Mouse (Mus musculus) embryonic facial prominence, embryonic 13.5 days (tissue): ENCODE results near the gene Olfr920. TPM values are rescaled to one million over a fixed set of nuclear protein-coding genes. Genes with fewer than 3 reads are reported as not detected.
A peak's percentile ranks its signal among the peaks of the same experiment; 100 is the strongest.

Experiments used
- ATAC-seq: fragments of 200-750 bp; cut with Nextera tagmentation; 2 replicates; pipeline ENCODE4 v1.8.0; 2017; ENCODE audit warnings: low read depth; ENCODE audit not compliant: insufficient number of reproducible peaks, insufficient read depth, low FRiP score, low TSS enrichment
- H3K27ac ChIP-seq: fragments of 300-500 bp; sonication (generic); 2 replicates; pipeline ENCODE4 v1.5.1; 2015; ENCODE audit warnings: moderate library complexity, mild to moderate bottlenecking, inconsistent platforms
- H3K27me3 ChIP-seq: fragments of 300-500 bp; sonication (generic); 2 replicates; pipeline ENCODE4 v1.6.1; 2015; ENCODE audit warnings: mild to moderate bottlenecking, inconsistent platforms
- H3K36me3 ChIP-seq: fragments of 300-500 bp; sonication (generic); 2 replicates; pipeline ENCODE4 v1.6.1; 2015; ENCODE audit warnings: mild to moderate bottlenecking, inconsistent platforms
- H3K4me1 ChIP-seq: fragments of 300-500 bp; sonication (generic); 2 replicates; pipeline ENCODE4 v1.6.1; 2015; ENCODE audit warnings: inconsistent platforms
- H3K4me2 ChIP-seq: fragments of 300-500 bp; sonication (generic); 2 replicates; pipeline ENCODE4 v1.6.1; 2015; ENCODE audit warnings: moderate library complexity, mild to moderate bottlenecking, inconsistent platforms
- H3K4me3 ChIP-seq: fragments of 300-500 bp; sonication (generic); 2 replicates; pipeline ENCODE4 v1.5.1; 2015; ENCODE audit warnings: mild to moderate bottlenecking, inconsistent platforms
- H3K9ac ChIP-seq: fragments of 300-500 bp; sonication (generic); 2 replicates; pipeline ENCODE4 v1.6.1; 2015; ENCODE audit warnings: mild to moderate bottlenecking, inconsistent platforms
- H3K9me3 ChIP-seq: fragments of 300-500 bp; sonication (generic); 2 replicates; pipeline ENCODE4 v1.6.1; 2016; ENCODE audit warnings: inconsistent platforms
- whole genome bisulfite sequencing: fragments of 180-500 bp; shearing (Covaris S2); methylation state at CpG from one replicate; pipeline ENCODE4 v1.1.7; 2015; ENCODE audit warnings: mixed read lengths; 5-methylcytosine and 5-hydroxymethylcytosine counted together
- polyA plus RNA-seq: library from polyadenylated mRNA; unstranded; fragments of >200 nt; fragmentation: Nextera tagmentation; extraction: Ambion mirVana; gene quantifications from 2 replicates; pipeline ENCODE4 v1.2.1, GENCODE M21; 2015

The Olfr920 gene
- 0.04 TPM in 1 of 2 replicates, not detected in the other for polyA plus RNA-seq

DNA sequence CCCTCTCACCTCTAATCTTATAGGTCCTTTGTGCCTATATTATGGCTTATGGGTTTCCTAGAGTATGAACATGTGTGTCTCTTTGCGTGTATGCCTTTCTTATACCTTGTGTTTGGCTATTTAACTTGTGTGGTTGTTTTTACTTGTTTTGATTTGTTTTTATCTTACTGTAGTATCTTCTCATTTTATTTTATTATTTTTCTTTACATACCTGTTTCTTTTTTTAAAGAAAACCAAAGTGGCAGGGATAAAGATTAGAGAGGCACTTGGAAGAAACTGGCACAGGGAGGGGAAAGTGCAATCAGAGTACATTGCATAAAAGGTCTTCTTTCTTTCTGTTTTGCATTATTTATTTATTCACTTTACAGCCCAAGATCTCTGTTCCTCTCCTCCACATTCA lies at the start of gene Olfr920:
Olfr920 (plus strand) TSS at position 301 of the 400 bp plus-strand sequence.
- Histone ChIP-seq H3K36me3 (no peaks in the 10 kb centered on the region), H3K27ac (no peak within 1 kb of the TSS), H3K4me1 (no peaks in the 10 kb centered on the region), H3K9ac (no peak within 1 kb of the TSS), H3K4me3 (no peak within 1 kb of the TSS), H3K9me3 (no peaks in the 10 kb centered on the region), H3K27me3 (no peaks in the 10 kb centered on the region), H3K4me2 (no peak within 1 kb of the TSS)
- no peak for ATAC-seq
- 94% methylated on average over 1 of the region's 1 CpGs for WGBS

DNA sequence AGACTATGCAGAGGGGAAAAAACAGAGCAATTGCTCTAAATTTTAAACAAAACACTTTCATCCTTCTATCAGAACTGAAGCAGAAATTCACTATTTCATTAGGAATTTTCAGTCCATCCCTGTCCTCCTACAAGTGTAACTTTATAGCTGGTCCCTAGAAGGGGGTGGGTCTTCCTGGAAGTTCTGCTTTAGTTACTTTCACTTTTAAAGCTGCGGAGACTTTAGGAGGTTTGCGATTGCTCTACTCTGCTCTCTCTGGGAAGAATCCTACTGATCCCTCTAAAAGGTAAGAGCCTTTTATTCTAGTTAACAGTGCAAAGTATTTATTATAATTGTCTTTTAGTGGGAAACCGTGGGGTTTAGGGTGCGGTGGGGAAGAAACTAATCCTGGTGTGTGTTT lies 34.0 kb upstream of the Olfr920 start, which contains the start of gene Vwa5a:
Vwa5a (plus strand) TSS at position 167 of the 400 bp plus-strand sequence.
- ATAC-seq, result peak; percentile 54; the same call in 1 of the 2 replicates
- no peaks in the 10 kb centered on the region; the same call in 1 of the 2 replicates for H3K27me3 ChIP-seq

DNA sequence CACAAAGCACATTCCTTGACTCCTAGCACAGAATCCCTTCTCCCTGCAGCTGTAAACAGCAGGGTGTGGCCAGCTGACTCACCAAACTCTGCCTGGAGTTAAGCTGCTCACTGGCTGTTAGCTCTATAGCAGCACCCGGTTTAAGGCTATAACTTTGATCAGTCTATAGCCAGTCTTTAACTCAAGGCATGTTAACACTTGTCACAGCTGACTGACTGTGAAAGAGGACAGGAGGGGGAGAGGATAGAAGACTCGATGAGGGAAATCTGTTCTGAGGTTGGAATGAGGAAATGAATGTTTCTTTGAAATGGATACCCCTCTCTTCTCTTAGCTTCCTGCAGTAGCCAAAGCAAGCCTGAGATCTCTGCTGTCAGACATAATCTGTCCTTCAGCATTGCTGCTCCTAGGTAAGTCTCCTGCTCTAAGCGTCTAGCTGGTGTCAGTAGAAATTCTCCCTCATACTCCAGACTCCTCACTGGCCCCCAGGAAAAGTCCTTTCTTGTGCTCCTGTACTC lies 33.1 kb upstream of the Olfr920 start:
- Histone ChIP-seq H3K36me3 (peaks cover 10% of the 10 kb centered on the region; the same call in 1 of the 2 replicates), H3K4me2 (peak overlapping the region; percentile 69), H3K27me3 (no peaks in the 10 kb centered on the region; the same call in 1 of the 2 replicates), H3K27ac (peak overlapping the region; percentile 56; the same call in 1 of the 2 replicates), H3K9me3 (no peaks in the 10 kb centered on the region), H3K9ac (peak overlapping the region; percentile 67), H3K4me3 (peak overlapping the region; percentile 58), H3K4me1 (peaks cover 10% of the 10 kb centered on the region)
- 0 out of 2 replicates have a peak, but pooled peaks have one; percentile 81 for ATAC-seq
- WGBS, result 2% methylated on average over 3 of the region's 3 CpGs

More for the DNA sequence above, 34.0 kb upstream of the Olfr920 start, which contains the start of gene Vwa5a:
- no peaks in the 10 kb centered on the region for H3K9me3 ChIP-seq
- H3K4me3 ChIP-seq, result peak within 1 kb of the TSS; percentile 58
- peak within 1 kb of the TSS; percentile 56 for H3K27ac ChIP-seq
- WGBS, result under 1% methylated on average over 4 of the region's 4 CpGs
- peak within 1 kb of the TSS; percentile 67 for H3K9ac ChIP-seq
- peaks cover 10% of the 10 kb centered on the region for H3K4me1 ChIP-seq
- H3K4me2 ChIP-seq, result peak within 1 kb of the TSS; percentile 69
- H3K36me3 ChIP-seq, result 0 out of 2 replicates have a peak, but pooled peaks cover 3% of the 10 kb centered on the region

- H3K4me2 ChIP-seq, result no peak overlapping the region
- H3K4me1 ChIP-seq, result peaks cover 8% of the 10 kb centered on the region
- peaks cover 31% of the 10 kb centered on the region for H3K36me3 ChIP-seq
- H3K27me3 ChIP-seq, result no peaks in the 10 kb centered on the region; the same call in 1 of the 2 replicates
- H3K27ac ChIP-seq, result no peak overlapping the region
- no peak overlapping the region for H3K9ac ChIP-seq
- H3K4me3 ChIP-seq, result no peak overlapping the region
- 91% methylated on average over 1 of the region's 1 CpGs for WGBS
- H3K9me3 ChIP-seq, result no peaks in the 10 kb centered on the region
- no peak for ATAC-seq
These were observed 28.1 kb upstream of the Olfr920 start for GRCm38 (mm10) chr9:38724044-38724443.

DNA sequence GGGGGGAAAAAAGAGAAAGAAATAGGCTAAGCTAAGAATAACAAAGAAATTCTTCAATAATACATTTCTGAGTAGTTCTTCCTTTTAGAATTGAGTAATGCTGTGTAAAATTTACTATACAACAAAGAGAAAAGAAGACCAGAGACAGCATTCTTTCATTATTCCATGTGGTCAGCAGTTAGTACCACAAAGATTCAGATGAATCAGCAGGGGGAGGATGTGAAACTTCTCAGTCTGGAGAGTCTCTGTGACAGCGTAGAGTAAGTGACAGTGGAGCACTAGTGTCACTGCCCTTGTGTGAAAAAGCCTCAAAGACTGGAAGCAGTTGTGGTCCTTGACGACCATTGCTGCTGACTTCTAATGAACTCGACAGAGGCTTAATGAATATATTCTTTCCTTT lies 23.9 kb upstream of the Olfr920 start:
- Histone ChIP-seq H3K36me3 (peaks cover 29% of the 10 kb centered on the region), H3K27ac (no peak overlapping the region), H3K9ac (no peak overlapping the region), H3K4me2 (no peak overlapping the region), H3K4me3 (no peak overlapping the region), H3K27me3 (no peaks in the 10 kb centered on the region), H3K4me1 (no peaks in the 10 kb centered on the region), H3K9me3 (no peaks in the 10 kb centered on the region)
- 88% methylated on average over 3 of the region's 3 CpGs for WGBS
- ATAC-seq, result no peak

DNA sequence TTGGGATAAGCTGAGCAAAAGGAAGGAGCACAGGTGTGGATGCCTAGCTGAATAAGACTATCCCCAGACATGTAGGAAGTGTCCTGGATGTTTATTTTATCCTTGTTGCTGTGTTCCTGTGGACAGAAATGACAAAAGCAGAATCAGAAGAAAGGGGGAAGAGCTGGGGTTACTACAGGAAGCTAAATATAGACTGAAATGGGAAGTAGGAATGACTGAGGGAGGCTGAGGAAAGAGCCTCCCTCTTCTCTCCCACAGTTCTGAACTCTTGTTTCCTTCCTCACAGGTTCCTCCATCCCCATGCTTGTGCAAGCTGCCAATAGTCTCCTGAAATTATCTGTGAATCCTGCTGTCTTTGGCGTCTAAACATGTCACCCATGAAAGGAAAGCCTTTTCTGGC lies 10.7 kb upstream of the Olfr920 start:
- H3K4me1 ChIP-seq, result no peaks in the 10 kb centered on the region
- no peaks in the 10 kb centered on the region for H3K27me3 ChIP-seq
- no peak overlapping the region for H3K27ac ChIP-seq
- WGBS, result 80% methylated on average over 1 of the region's 1 CpGs
- H3K4me2 ChIP-seq, result no peak overlapping the region
- no peak overlapping the region for H3K4me3 ChIP-seq
- no peaks in the 10 kb centered on the region for H3K9me3 ChIP-seq
- no peak for ATAC-seq
- H3K9ac ChIP-seq, result no peak overlapping the region
- 0 out of 2 replicates have a peak, but pooled peaks cover 4% of the 10 kb centered on the region for H3K36me3 ChIP-seq

DNA sequence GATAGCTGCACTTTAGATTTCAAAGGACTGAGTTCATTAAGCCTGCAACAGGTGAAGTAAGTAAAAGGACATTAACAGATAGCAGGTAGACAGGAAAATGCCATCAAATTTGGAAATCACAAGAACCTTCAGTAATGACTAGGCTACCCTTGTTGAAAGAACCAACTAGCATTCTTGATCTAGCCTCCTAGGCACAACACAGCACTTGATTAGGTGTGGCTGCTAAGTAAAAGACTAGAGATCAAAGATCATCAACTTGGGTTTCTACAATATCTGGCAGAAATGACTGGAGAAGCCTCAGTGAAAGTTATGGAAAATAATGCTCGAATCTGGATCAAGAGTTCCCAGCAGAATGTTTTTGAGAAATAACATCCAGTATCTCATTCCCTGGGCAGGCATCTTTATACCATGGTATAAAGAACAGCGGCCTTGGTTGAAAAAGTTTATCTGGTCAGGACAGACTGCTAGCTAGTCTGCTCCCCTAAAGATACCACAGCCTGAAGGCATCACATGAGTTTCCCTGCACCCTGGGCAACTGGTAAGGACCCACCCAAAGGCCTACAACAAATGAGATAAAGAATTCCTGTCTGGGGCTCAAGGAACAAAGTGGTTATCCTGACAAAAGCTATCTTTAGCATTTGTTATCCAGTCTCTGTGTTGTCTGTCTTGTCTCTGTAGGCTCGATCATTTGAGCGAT lies 7.3 kb upstream of the Olfr920 start:
- Histone ChIP-seq H3K4me1 (no peaks in the 10 kb centered on the region), H3K4me3 (no peak overlapping the region), H3K4me2 (no peak overlapping the region), H3K9me3 (no peaks in the 10 kb centered on the region), H3K27ac (no peak overlapping the region), H3K36me3 (0 out of 2 replicates have a peak, but pooled peaks cover 4% of the 10 kb centered on the region), H3K9ac (no peak overlapping the region), H3K27me3 (no peaks in the 10 kb centered on the region)
- no peak for ATAC-seq
- WGBS, result 86% methylated on average over 4 of the region's 4 CpGs

DNA sequence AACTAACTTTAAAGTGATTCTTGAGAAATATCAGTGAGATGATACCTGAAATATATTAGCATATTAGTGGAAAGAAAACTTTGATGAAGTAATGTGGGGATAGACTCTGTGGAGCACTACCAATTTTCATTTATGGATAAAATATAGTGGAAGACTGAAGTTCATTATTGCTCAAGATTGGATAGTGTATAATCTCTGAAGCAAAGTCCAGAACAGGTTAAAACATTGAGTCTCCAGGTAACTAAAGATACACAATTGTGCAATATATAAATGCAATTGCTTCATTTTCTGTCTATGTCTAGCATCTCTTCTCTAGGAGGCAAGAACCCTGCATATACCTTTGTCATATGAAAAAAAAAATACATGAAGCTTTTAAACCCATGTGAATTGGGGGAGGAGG lies 20.7 kb downstream of the Olfr920 start, which contains the start of gene Olfr921:
Olfr921 (plus strand) TSS at position 301 of the 400 bp plus-strand sequence.
- no peak for ATAC-seq
- Histone ChIP-seq H3K27ac (no peak within 1 kb of the TSS), H3K4me3 (no peak within 1 kb of the TSS), H3K4me1 (no peaks in the 10 kb centered on the region), H3K36me3 (no peaks in the 10 kb centered on the region), H3K9ac (no peak within 1 kb of the TSS), H3K4me2 (no peak within 1 kb of the TSS), H3K9me3 (no peaks in the 10 kb centered on the region), H3K27me3 (no peaks in the 10 kb centered on the region)

- no peaks in the 10 kb centered on the region for H3K9me3 ChIP-seq
- no peak overlapping the region for H3K4me3 ChIP-seq
- no peak overlapping the region for H3K9ac ChIP-seq
- no peaks in the 10 kb centered on the region for H3K36me3 ChIP-seq
- no peak overlapping the region for H3K27ac ChIP-seq
- no peak for ATAC-seq
- no peaks in the 10 kb centered on the region for H3K27me3 ChIP-seq
- WGBS, result 90% methylated on average over 2 of the region's 2 CpGs
- H3K4me2 ChIP-seq, result no peak overlapping the region
- no peaks in the 10 kb centered on the region for H3K4me1 ChIP-seq
These were observed 40.6 kb downstream of the Olfr920 start for GRCm38 (mm10) chr9:38792689-38793088.

DNA sequence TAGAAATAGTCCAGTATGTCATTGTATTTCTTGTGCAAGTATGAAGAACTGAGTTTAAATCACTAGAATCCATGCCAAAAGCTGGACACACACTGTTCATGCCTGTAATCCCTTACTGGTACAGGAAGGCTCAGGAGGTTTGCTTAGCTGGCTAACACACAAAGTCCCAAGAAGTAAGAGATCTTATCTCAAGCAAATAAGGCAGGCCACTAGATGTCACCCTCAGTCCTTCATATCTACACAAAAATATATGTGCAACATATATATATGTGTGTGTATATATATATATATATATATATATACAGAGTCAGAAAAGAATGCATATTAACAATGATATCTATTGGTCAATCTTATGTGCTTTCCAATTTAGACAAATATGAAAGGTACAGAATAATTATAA lies 53.6 kb downstream of the Olfr920 start:
- Histone ChIP-seq H3K36me3 (no peaks in the 10 kb centered on the region), H3K4me2 (no peak overlapping the region), H3K4me3 (no peak overlapping the region), H3K27me3 (no peaks in the 10 kb centered on the region), H3K27ac (no peak overlapping the region), H3K9me3 (no peaks in the 10 kb centered on the region), H3K9ac (no peak overlapping the region), H3K4me1 (no peaks in the 10 kb centered on the region)
- ATAC-seq, result no peak
